Mouse (Mus musculus) gastrocnemius, postnatal 25 days (tissue): ENCODE measurements around the gene Scrn3. TPM values are rescaled to one million over a fixed set of nuclear protein-coding genes. Genes with fewer than 3 reads are reported as not detected.

Source experiments
- DNase-seq: peaks from one replicate; pipeline ENCODE4 v3.0.0; 2022
- total RNA-seq, 2 experiments: library from RNA; stranded (reverse); gene quantifications; 1 replicate in 1 of 2; 2 replicates in 1 of 2; pipeline ENCODE4 v1.2.3; 2021

The Scrn3 gene
- total RNA-seq, 2 experiments from 2014 or later = 30.4 to 33.6 TPM

- no peak for DNase-seq
Observed at GRCm38 (mm10) chr2:73380298-73380975, 68.0 kb downstream of the Scrn3 start.

DNA sequence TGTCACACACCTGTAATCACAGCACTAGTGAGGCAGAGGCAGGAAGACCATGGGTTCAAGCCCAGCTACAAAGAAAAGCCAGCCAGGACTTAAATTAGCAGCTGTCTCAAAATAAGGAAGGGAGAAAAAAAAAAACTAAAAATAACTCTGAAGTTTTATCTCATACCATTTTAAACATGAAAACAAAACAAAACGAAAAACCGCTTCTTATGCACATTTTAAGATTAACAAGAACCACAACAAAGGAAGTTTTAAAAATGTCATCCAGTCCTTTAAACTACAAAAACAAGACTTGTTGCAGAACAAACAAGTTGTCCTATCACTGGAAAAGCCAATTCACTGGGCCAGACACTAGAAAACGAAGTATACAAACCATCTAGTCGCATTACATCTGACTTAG is 72.8 kb downstream of the Scrn3 start:
- DNase-seq = no peak

- DNase-seq = no peak
Observed at GRCm38 (mm10) chr2:73385641-73386355, 73.4 kb downstream of the Scrn3 start.

GRCm38 (mm10) chr2:73386356-73387046 is 74.1 kb downstream of the Scrn3 start, which contains the start of gene Gpr155:
Gene Gpr155, minus strand, starts transcription at chr2:73386572.
- peak; percentile 100 for DNase-seq

Other genes with a start within 250 kb of the Scrn3 start
- gene Ola1, start 93.7 kb upstream of the Scrn3 start, total RNA-seq = 10 to 100 TPM; 66.1 to 68.9 TPM
- gene Sp9, start 40.7 kb upstream of the Scrn3 start, total RNA-seq = not detected
- 10 to 100 TPM in 1 of 2 experiments, 1 to 10 TPM in 1; 9.9 to 10.0 TPM for gene Cir1, start 100 bp downstream of the Scrn3 start, total RNA-seq
- 10 to 100 TPM; 10.0 to 12.1 TPM for gene Gpr155, start 74.0 kb downstream of the Scrn3 start, total RNA-seq
- gene Wipf1, start 217.1 kb downstream of the Scrn3 start, total RNA-seq = 10 to 100 TPM; 11.2 to 11.5 TPM